Mouse (Mus musculus): ENCODE results near the gene Wee2. TPM values are rescaled to one million over a fixed set of nuclear protein-coding genes. Genes with fewer than 3 reads are reported as not detected.

The Wee2 gene
- polyA plus RNA-seq (2012; rRNA removed), result not detected in 2 replicates

DNA sequence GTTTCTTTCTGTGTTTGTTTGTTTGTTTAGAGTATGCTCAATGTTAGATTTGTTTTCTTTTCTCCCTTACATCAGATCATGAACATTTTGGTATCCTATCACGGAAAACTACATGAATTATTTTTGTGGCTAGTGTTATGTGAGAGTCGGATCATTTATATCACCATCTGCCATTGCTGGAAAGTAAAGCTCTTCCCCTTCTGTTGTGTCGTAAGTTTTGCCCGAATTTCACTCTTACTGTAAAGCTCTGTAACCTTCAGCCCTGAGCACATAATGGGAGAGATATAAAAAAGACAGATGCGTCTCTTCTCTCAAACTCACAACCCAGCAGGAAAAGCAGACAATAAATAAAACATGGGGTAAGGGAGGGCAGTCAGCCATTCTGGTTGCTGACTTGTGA, at the start of gene Wee2:
Gene Wee2 (plus strand): TSS at position 153 of the 400 bp plus-strand sequence.
- DNase-seq (ENCODE audit: low read depth, low spot score), result no peak
- WGBS, result 60% methylated on average over 5 of the region's 5 CpGs

DNA sequence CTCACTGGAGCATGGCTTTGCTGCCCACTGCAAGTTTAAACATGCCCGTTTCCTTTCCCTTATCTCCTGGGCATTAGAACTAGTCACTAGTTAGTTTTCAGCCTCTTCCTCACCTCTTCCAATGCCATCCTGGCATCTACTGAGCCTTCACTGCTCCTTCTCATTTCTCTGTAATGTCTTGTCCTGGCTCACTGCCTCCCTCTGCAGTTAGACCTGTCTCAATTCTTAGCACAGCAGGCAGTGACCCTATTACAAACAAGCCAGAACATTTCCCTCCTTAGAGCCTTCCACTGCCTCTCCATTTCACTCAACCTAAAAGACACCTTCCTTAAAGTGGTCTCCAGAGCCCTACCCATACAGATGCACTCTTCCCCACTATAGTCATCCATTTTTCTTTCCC, 47.9 kb upstream of the Wee2 start:
- WGBS, result 91% methylated on average over 1 of the region's 1 CpGs
- no peak for DNase-seq (ENCODE audit: low read depth, low spot score)

DNA sequence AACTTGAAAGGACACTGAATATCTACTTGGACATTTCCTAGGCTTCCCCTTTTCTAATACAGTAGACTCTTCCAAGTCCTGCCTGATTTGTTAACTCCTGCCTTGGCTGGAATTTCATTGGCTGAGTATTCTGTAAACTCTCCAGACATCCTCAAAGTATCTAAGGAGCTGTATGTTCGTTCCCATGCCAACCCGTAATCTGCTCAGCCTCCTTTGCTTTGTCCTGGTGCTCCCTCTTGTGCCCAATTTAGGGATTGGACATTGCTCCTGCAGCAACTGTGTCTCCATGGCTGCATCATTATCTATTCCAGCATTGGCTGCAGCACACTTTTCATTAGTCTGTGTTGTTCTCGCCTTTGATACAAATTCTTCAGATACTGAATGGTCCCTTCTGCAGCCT, 45.7 kb upstream of the Wee2 start:
- DNase-seq (ENCODE audit: low read depth, low spot score), result no peak
- WGBS, result 34% methylated on average over 3 of the region's 3 CpGs

DNA sequence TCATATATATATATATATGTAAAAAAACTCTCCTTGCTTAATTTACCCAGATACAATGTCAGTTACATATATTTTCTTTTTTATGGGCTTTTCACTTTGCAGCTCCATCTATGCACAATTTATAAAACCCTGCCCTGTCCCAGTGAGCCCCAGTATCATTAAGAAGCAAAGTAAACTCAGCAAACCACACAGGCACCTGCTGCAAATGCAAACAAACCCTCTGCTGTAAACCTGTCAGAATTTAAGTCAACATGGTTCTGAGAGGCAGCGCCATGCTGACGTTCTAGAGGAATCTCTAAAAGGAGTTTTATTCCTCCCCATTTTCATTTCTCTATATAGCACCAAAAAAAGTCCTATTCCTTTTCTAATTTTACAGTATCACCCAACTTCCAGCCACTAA, 36.9 kb upstream of the Wee2 start:
- 24% methylated on average over 2 of the region's 2 CpGs for WGBS
- DNase-seq (ENCODE audit: low read depth, low spot score), result no peak

DNA sequence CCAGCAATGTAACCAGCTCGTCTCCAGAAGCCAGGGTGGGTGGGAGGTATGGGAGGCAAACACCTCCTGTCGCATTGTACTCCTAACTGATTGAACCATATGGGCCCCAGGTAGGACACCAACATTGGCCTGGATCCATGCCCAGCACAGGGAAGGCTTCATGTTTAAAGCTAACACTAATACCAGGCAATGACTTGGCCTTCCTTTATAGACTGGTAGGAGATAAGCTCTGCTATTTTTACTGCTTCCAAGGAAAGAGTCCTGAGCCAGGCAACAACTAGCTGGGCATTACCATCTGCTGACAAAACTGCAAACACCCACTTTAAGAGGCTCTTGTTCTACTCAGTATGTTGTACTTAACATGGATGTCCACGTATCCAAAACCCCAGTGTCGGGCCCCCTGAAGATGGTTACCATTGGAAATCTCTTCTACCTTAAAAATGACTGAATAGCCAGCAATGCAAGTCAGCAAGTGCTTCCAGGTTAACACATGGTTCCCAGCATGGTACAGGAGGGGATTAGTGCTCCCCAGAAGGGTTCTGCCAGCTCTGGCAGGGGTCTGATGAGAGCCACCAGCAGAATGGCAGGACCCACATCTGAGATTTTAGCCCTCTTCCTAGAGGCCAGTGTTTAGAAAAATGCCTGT, 35.1 kb upstream of the Wee2 start:
- WGBS, result 56% methylated on average over 4 of the region's 4 CpGs
- no peak for DNase-seq (ENCODE audit: low read depth, low spot score)

DNA sequence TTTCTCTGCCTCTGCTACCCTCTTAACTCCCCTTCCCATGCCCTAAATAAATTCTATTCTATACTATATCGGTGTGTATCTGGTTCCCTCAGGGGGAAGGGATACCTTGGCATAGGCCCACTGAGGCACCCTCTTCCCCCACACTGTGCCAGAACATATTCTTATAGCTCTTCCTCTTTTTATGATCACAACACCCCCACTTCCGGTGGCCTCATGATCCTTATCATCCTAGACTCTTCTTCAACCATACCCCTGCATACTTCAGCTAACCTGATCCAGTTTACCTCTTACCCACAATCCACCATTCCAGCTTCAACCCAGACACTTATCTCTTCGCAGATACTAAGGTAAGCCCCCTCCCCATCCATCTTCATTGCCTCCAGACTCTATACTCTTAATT, 27.8 kb upstream of the Wee2 start:
- no peak for DNase-seq (ENCODE audit: low read depth, low spot score)
- WGBS, result 85% methylated on average over 3 of the region's 3 CpGs

GRCm38 (mm10) chr6:40413046-40413445, 25.8 kb upstream of the Wee2 start:
- no peak for DNase-seq (ENCODE audit: low read depth, low spot score)
- 89% methylated on average over 5 of the region's 5 CpGs for WGBS

GRCm38 (mm10) chr6:40413565-40413964, 25.3 kb upstream of the Wee2 start:
- no peak for DNase-seq (ENCODE audit: low read depth, low spot score)

GRCm38 (mm10) chr6:40415799-40416198, 23.1 kb upstream of the Wee2 start:
- DNase-seq (ENCODE audit: low read depth, low spot score), result no peak
- WGBS, result 73% methylated on average over 5 of the region's 5 CpGs

More at GRCm38 (mm10) chr6:40413565-40413964, 25.3 kb upstream of the Wee2 start:
- 94% methylated on average over 3 of the region's 3 CpGs for WGBS

GRCm38 (mm10) chr6:40418386-40418785, 20.5 kb upstream of the Wee2 start:
- WGBS, result 96% methylated on average over 4 of the region's 4 CpGs

DNA sequence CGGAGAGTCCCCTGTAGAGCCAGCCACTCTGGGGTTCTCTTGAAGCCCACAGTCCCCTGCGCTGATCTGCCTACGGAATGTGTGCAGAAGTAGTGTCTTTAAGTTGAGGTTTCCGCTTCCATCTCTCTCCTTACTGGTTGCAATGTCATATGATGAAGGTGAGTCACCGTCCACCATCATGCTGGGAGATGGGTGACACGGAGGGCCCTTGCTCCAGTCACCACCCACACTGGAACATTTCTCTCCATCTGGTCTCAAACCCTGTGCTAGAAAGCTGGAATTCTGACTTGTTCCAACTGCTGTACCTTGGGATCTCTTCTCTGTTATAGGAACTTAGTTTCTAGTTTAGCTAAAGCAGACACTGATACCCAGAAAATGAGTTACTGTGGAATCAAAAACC, 17.8 kb upstream of the Wee2 start:
- WGBS, result 96% methylated on average over 6 of the region's 6 CpGs
- no peak for DNase-seq (ENCODE audit: low read depth, low spot score)

More at GRCm38 (mm10) chr6:40418386-40418785, 20.5 kb upstream of the Wee2 start:
- no peak for DNase-seq (ENCODE audit: low read depth, low spot score)

GRCm38 (mm10) chr6:40423013-40423412, 15.9 kb upstream of the Wee2 start:
- WGBS, result 89% methylated on average over 1 of the region's 1 CpGs
- no peak for DNase-seq (ENCODE audit: low read depth, low spot score)

GRCm38 (mm10) chr6:40423774-40424173, 15.1 kb upstream of the Wee2 start:
- 59% methylated on average over 1 of the region's 1 CpGs for WGBS

GRCm38 (mm10) chr6:40427441-40427840, 11.4 kb upstream of the Wee2 start:
- WGBS, result 84% methylated on average over 7 of the region's 7 CpGs
- DNase-seq (ENCODE audit: low read depth, low spot score), result no peak

More at GRCm38 (mm10) chr6:40423774-40424173, 15.1 kb upstream of the Wee2 start:
- DNase-seq (ENCODE audit: low read depth, low spot score), result no peak

GRCm38 (mm10) chr6:40428696-40429095, 10.2 kb upstream of the Wee2 start:
- 56% methylated on average over 3 of the region's 3 CpGs for WGBS

DNA sequence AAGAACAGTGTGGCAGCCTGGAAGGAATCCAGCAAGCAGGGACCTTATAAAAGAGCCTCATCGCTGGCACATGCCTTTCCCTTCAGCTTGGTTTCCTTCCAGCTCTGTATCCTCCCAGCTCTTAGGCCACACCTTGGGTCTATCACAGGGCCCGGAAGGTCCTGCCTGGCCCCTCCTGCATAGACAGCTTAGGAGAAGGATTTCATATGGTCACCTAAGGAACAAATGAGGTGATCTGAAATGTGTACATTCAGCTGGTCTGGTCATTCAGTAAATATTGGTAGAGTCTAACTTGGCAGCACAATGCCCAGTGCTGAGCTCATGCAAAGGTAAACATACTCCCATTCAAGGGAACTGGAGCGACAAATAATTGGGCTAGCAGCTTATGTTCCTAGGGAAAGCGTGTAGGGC, 9.4 kb upstream of the Wee2 start:
- DNase-seq (ENCODE audit: low read depth, low spot score), result no peak
- 29% methylated on average over 4 of the region's 4 CpGs for WGBS

More at GRCm38 (mm10) chr6:40428696-40429095, 10.2 kb upstream of the Wee2 start:
- DNase-seq (ENCODE audit: low read depth, low spot score), result no peak

DNA sequence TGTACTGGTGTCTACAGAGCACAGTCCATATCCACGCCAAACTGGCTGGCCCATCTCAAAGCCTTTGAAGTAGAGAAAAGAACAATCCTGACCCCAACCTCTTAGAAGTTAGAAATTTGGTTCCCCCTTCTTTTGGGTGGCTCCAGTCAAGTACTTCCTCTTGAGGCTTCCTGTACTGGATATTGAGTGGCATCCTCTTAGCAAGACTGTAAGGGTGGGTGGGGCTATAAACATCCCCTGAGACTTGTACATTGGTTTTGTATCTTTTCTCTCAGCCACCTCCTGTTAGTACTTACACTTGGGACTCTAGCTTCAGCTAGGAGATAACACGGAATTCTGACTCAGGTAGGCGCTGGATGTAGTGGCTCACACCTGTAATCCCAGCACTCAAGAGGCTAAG, 8.6 kb upstream of the Wee2 start:
- DNase-seq (ENCODE audit: low read depth, low spot score), result no peak
- 90% methylated on average over 3 of the region's 3 CpGs for WGBS

DNA sequence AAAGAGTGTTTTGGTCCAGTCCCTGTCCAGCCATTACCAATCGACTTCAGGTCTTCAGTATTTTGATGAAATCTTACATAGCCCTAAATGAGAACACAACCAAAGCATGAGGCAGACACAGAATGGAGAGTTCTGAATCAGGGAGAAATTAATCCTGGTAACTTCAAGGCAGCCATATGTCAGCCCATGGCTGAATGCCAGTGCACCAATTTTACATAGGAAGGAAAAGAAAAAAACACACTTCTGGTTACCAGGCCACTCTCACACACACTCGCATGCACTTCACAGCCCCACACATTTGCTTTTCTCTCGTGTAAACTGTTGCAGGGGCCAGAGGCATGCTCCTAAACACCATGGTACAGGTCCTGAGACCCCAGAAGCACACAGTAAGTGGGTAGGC, 8.0 kb upstream of the Wee2 start:
- DNase-seq (ENCODE audit: low read depth, low spot score), result no peak
- 58% methylated on average over 3 of the region's 3 CpGs for WGBS

DNA sequence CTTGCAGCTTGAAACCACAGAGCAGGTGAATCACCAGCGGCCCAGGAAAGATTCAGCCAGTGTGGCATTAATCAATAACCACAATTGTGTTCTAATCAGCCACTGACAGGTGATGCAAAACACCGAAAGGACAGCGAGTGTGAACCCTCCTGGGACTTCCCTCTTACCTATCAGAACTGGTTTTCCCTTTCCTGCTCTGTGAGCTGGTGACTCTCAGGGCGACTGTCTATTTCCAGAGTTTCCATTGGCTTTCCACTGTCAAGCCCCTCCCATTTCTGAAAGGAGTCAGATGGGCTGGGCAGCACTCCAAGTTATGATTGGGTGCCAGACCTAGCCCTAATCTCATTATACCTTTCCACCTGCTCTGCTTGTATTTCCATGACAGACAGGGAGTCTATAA, 7.5 kb upstream of the Wee2 start:
- DNase-seq (ENCODE audit: low read depth, low spot score), result peak; percentile 75
- 35% methylated on average over 4 of the region's 4 CpGs for WGBS

DNA sequence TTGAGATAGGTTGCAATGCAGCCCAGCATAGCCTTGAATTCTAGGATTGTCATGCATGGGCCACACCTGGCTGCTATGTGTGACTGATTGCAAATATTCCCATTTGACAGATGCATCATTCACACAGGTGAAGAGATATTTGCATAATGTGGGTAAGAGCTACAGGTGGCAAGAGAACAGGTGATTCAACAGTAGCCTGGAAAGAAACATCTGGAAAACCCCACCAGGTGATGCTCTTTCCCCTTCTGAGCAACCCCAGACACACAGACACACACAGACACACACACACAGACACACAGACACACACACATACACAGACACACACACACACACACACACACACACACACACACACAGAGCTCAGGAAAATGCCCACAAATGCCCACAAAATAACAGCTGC, 7.1 kb upstream of the Wee2 start:
- DNase-seq (ENCODE audit: low read depth, low spot score), result no peak

DNA sequence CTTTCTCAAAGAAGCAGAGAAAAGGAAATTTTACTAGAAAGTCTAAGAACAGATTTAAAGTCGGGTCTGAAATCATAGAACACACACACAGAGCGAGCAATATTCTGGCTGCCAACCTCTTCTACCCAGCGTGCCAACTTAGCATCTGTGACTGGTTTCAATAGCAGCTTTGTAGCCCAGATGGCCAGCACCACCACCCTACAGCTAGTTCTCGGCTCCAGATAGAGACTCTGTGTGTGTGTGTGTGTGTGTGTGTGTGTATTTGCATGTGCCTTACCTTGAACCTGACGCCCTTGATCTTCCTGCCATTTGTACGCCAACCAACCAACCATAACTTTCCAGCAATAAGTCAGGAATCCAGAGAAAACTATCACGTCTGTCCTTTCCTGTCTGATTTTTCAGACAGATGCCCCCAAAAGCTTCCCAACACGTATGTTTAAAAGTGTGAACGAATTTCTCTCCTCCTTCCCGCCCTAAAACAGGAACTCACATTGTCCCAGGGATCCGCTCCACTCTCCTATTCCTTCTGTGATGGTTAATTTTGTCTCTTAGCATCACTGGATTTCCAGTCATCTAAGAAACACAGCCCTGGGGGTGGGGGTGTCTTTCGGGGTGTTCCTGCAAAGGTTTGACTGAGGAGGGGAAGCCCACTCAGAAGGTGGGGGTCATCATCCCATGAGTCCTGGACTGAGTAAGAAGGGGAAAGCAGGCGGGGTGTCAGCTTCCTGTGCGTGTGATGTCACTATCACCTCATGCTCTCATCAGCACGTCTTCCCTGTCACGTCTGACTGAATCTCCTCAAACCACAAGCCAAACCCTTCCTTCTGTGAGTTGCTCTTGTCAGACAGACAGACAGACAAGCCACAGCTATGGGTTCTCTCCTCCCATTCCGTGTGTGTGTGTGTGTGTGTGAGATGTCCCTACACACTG, 6.3 kb upstream of the Wee2 start:
- no peak for DNase-seq (ENCODE audit: low read depth, low spot score)
- 86% methylated on average over 17 of the region's 17 CpGs for WGBS

Data from large intestine, adult 2 months (tissue).